Mouse (Mus musculus): Measurements from ENCODE around the gene Hist1h3b. TPM values are rescaled to one million over a fixed set of nuclear protein-coding genes. Genes with fewer than 3 reads are reported as not detected.
"Not testable (repeated sequence)": the region's sequence is repeated elsewhere in the genome, so short reads cannot be mapped to it uniquely, and the experiment has no call there.

Gene Hist1h3b
- total RNA-seq (2021) (10 to 100 TPM; 25.0 to 32.1 TPM), polyA plus RNA-seq (2012; rRNA removed) (2.5 and 3.2 TPM in 2 replicates)
- long read RNA-seq, result 0 reads

GRCm38 (mm10) chr13:23752067-23752741 is at the start of gene Hist1h3b:
Gene Hist1h3b (plus strand): TSS chr13:23752267.
- peak; percentile 88 for DNase-seq

GRCm38 (mm10) chr13:23702801-23703200 is 49.3 kb upstream of the Hist1h3b start:
- DNase-seq, result not testable (repeated sequence)

GRCm38 (mm10) chr13:23705751-23706356 is 46.2 kb upstream of the Hist1h3b start:
- DNase-seq, result no peak

- DNase-seq, result no peak
Observed at GRCm38 (mm10) chr13:23706771-23707170, 45.3 kb upstream of the Hist1h3b start.

GRCm38 (mm10) chr13:23708041-23708440 is 44.0 kb upstream of the Hist1h3b start:
- DNase-seq, result no peak

GRCm38 (mm10) chr13:23708654-23709053 is 43.4 kb upstream of the Hist1h3b start:
- no peak for DNase-seq

- peak; percentile 47 for DNase-seq
Observed at GRCm38 (mm10) chr13:23709714-23710373, 42.2 kb upstream of the Hist1h3b start.

GRCm38 (mm10) chr13:23710374-23711089 is 41.5 kb upstream of the Hist1h3b start, which contains the start of gene Hfe:
Gene Hfe (minus strand): TSS chr13:23710854.
- DNase-seq, result peak; percentile 83

- no peak for DNase-seq
Observed at GRCm38 (mm10) chr13:23716261-23717042, 35.6 kb upstream of the Hist1h3b start.

- no peak for DNase-seq
Observed at GRCm38 (mm10) chr13:23717176-23717575, 34.9 kb upstream of the Hist1h3b start.

- not testable (repeated sequence) for DNase-seq
Observed at GRCm38 (mm10) chr13:23717593-23718245, 34.3 kb upstream of the Hist1h3b start.

- DNase-seq, result no peak
Observed at GRCm38 (mm10) chr13:23724239-23724638, 27.8 kb upstream of the Hist1h3b start.

- DNase-seq, result no peak
Observed at GRCm38 (mm10) chr13:23725213-23725612, 26.9 kb upstream of the Hist1h3b start.

- DNase-seq, result no peak
Observed at GRCm38 (mm10) chr13:23728472-23729191, 23.4 kb upstream of the Hist1h3b start.

- DNase-seq, result no peak
Observed at GRCm38 (mm10) chr13:23729192-23729525, 22.9 kb upstream of the Hist1h3b start.

GRCm38 (mm10) chr13:23729706-23730105 is 22.4 kb upstream of the Hist1h3b start:
- DNase-seq, result no peak

GRCm38 (mm10) chr13:23730479-23730878 is 21.6 kb upstream of the Hist1h3b start:
- DNase-seq, result peak; percentile 63

GRCm38 (mm10) chr13:23732156-23732804 is 19.8 kb upstream of the Hist1h3b start:
- DNase-seq, result peak; percentile 41

- DNase-seq, result no peak
Observed at GRCm38 (mm10) chr13:23737091-23737490, 15.0 kb upstream of the Hist1h3b start.

- no peak for DNase-seq
Observed at GRCm38 (mm10) chr13:23738041-23738440, 14.0 kb upstream of the Hist1h3b start.
